Comparison of ENCODE assay signal across 35 mouse cellular contexts in genomic region chr6:115634015-115634414, GRCm38 (mm10). TPM values are rescaled to one million over a fixed set of nuclear protein-coding genes. Genes with fewer than 3 reads are reported as not detected.
DNase-seq lines count a peak whose midpoint lies in the region; ATAC-seq and TF ChIP-seq lines count a peak whose summit lies in the region.
"Had no signal": no experiment of that assay in that cellular context is flagged by ENCODE, and none has a peak within 500 bp of the region (broad histone marks: within the 10 kb centered on the region; RNA-seq: fewer than 3 reads in every experiment).

No protein-coding gene starts in this region.

- peaks cover 82% of the 10 kb centered on the region for H3K36me3 ChIP-seq in heart, postnatal 0 days (replicated peaks; ENCODE audit: control insufficient read depth, insufficient read depth, low read length)
- peaks cover 70% of the 10 kb centered on the region for H3K36me3 ChIP-seq in intestine, postnatal 0 days (ENCODE audit: control insufficient read depth, insufficient read depth)

- TF ChIP-seq CTCF in heart, postnatal 0 days (IDR thresholded peaks at IDR 0.05; ENCODE audit: low read depth): no peak
- TF ChIP-seq CTCF in intestine, postnatal 0 days (IDR thresholded peaks at IDR 0.05; ENCODE audit: low read depth): no peak

- no peak overlapping the region for H3K27ac ChIP-seq in heart, postnatal 0 days (ENCODE audit: low read depth)
- H3K27ac ChIP-seq in intestine, postnatal 0 days (ENCODE audit: low read depth, low read length): peak overlapping the region; percentile 35; the same call in 1 of the 2 replicates
- H3K27ac ChIP-seq: embryonic facial prominence, embryonic 10.5 days; embryonic facial prominence, embryonic 15.5 days; forebrain, embryonic 12.5 days; heart, adult 2 months; heart, embryonic 13.5 days; hindbrain, embryonic 10.5 days; hindbrain, embryonic 15.5 days; kidney, postnatal 0 days; limb, embryonic 12.5 days; liver, embryonic 15.5 days; lung, embryonic 15.5 days; midbrain, embryonic 10.5 days; midbrain, embryonic 15.5 days had no signal

- peak; percentile 48 to 74 for DNase-seq in adrenal gland, adult (ENCODE audit: inconsistent age in 2 of 2, low spot score in 1 of 2)
- no peak for DNase-seq in adrenal gland, adult 18-20 months (ENCODE audit: low spot score in 2 of 2)
- peak; percentile 4 for DNase-seq in heart, postnatal 0 days (ENCODE audit: low spot score)
- DNase-seq in heart, adult 9 months (ENCODE audit: low spot score in 2 of 2): no peak
- DNase-seq in spleen, postnatal 10 days (ENCODE audit: low spot score in 2 of 2): no peak
- no peak for DNase-seq in thymus, postnatal 10 days (ENCODE audit: low spot score in 2 of 2)
- DNase-seq: cerebellum, adult 8-10 months; cerebellum, postnatal 25 days; forebrain, postnatal 0 days; gastrocnemius, postnatal 36 days; heart, adult 2 months; heart, postnatal 14 days; kidney, adult 8-10 months; layer of hippocampus, adult 9-11 months; right cerebral cortex, postnatal 25 days; thymus, postnatal 14 days had no signal

- TF ChIP-seq EP300 in heart, postnatal 0 days (IDR thresholded peaks at IDR 0.05; ENCODE audit: low read depth): no peak

- no peak overlapping the region for H3K9ac ChIP-seq in heart, postnatal 0 days (replicated peaks; ENCODE audit: low read depth, low read length)
- H3K9ac ChIP-seq in intestine, postnatal 0 days (ENCODE audit: low read depth, low read length): no peak overlapping the region
- H3K9ac ChIP-seq: embryonic facial prominence, embryonic 15.5 days; forebrain, embryonic 12.5 days; forebrain, postnatal 0 days; heart, embryonic 13.5 days; hindbrain, embryonic 15.5 days; limb, embryonic 12.5 days; liver, embryonic 15.5 days; lung, embryonic 15.5 days; midbrain, embryonic 15.5 days had no signal

- no peak overlapping the region for H3K4me2 ChIP-seq in heart, postnatal 0 days (ENCODE audit: low read depth, low read length)
- no peak overlapping the region for H3K4me2 ChIP-seq in intestine, postnatal 0 days (replicated peaks; ENCODE audit: low read depth)
- H3K4me2 ChIP-seq: embryonic facial prominence, embryonic 15.5 days; forebrain, embryonic 12.5 days; heart, embryonic 13.5 days; hindbrain, embryonic 15.5 days; limb, embryonic 12.5 days; liver, embryonic 15.5 days; lung, embryonic 15.5 days; midbrain, embryonic 15.5 days had no signal

- 88% methylated on average over 2 of the region's 2 CpGs for WGBS in heart, postnatal 0 days
- 41% methylated on average over 2 of the region's 2 CpGs for WGBS in intestine, postnatal 0 days

- H3K4me3 ChIP-seq in heart, postnatal 0 days (ENCODE audit: low read depth, low read length): no peak overlapping the region
- no peak overlapping the region for H3K4me3 ChIP-seq in intestine, postnatal 0 days (ENCODE audit: low read depth, low read length)
- H3K4me3 ChIP-seq: embryonic facial prominence, embryonic 10.5 days; embryonic facial prominence, embryonic 15.5 days; forebrain, embryonic 12.5 days; heart, adult 2 months; heart, embryonic 13.5 days; hindbrain, embryonic 10.5 days; hindbrain, embryonic 15.5 days; limb, embryonic 12.5 days; liver, embryonic 15.5 days; lung, embryonic 15.5 days; midbrain, embryonic 10.5 days; midbrain, embryonic 15.5 days had no signal

- no peaks in the 10 kb centered on the region for H3K9me3 ChIP-seq in heart, postnatal 0 days (replicated peaks; ENCODE audit: control insufficient read depth, low read length)
- H3K9me3 ChIP-seq in intestine, postnatal 0 days (ENCODE audit: control insufficient read depth): no peaks in the 10 kb centered on the region
- H3K9me3 ChIP-seq: embryonic facial prominence, embryonic 10.5 days; embryonic facial prominence, embryonic 15.5 days; forebrain, embryonic 12.5 days; heart, embryonic 13.5 days; hindbrain, embryonic 10.5 days; hindbrain, embryonic 15.5 days; limb, embryonic 12.5 days; liver, embryonic 15.5 days; lung, embryonic 15.5 days; midbrain, embryonic 10.5 days; midbrain, embryonic 15.5 days had no signal

- no peak for ATAC-seq in heart, postnatal 0 days (ENCODE audit: insufficient read depth, low read depth)
- peak; percentile 69; the same call in 1 of the 2 replicates for ATAC-seq in intestine, postnatal 0 days
- ATAC-seq: forebrain, postnatal 0 days; inflammation-experienced regulatory T-cells, adult 6 months; midbrain, embryonic 15.5 days had no signal

- H3K27me3 ChIP-seq in heart, postnatal 0 days (ENCODE audit: control insufficient read depth, insufficient read depth, low read length): no peaks in the 10 kb centered on the region
- no peaks in the 10 kb centered on the region for H3K27me3 ChIP-seq in intestine, postnatal 0 days (replicated peaks; ENCODE audit: control insufficient read depth, insufficient read depth, low read length)
- H3K27me3 ChIP-seq: embryonic facial prominence, embryonic 15.5 days; forebrain, embryonic 12.5 days; heart, embryonic 13.5 days; hindbrain, embryonic 15.5 days; limb, embryonic 12.5 days; liver, embryonic 15.5 days; lung, embryonic 15.5 days; midbrain, embryonic 15.5 days had no signal

- H3K4me1 ChIP-seq in heart, postnatal 0 days (ENCODE audit: control insufficient read depth, insufficient read depth): no peaks in the 10 kb centered on the region
- H3K4me1 ChIP-seq in intestine, postnatal 0 days (replicated peaks; ENCODE audit: control insufficient read depth, insufficient read depth, low read length): no peaks in the 10 kb centered on the region
- H3K4me1 ChIP-seq: embryonic facial prominence, embryonic 10.5 days; embryonic facial prominence, embryonic 15.5 days; forebrain, embryonic 12.5 days; heart, embryonic 13.5 days; hindbrain, embryonic 10.5 days; hindbrain, embryonic 15.5 days; lung, embryonic 15.5 days; midbrain, embryonic 10.5 days; midbrain, embryonic 15.5 days had no signal

RNA-seq across cellular contexts. Expression of gene Mkrn2, which starts 32.3 kb away (rescaled TPM):
- total RNA-seq in adrenal gland, adult 18-20 months (2021): 10 to 100 TPM; 34.8 to 37.9 TPM
- 17.9 and 71.3 TPM in 2 replicates for total RNA-seq in heart, postnatal 0 days (2014; rRNA removed; ENCODE audit: low replicate concordance)
- 29.6 and 31.3 TPM in 2 replicates for polyA plus RNA-seq in heart, postnatal 0 days (2015; fragmentation: Nextera tagmentation; extraction: Ambion mirVana)
- 13.4 and 14.5 TPM in 2 replicates for polyA plus RNA-seq in intestine, postnatal 0 days (2015; fragmentation: Nextera tagmentation; extraction: Ambion mirVana)

RNA-seq across cellular contexts. Expression of gene Mkrn2os, which starts 41.6 kb away (rescaled TPM):
- total RNA-seq in adrenal gland, adult 18-20 months (2021): not detected
- total RNA-seq in heart, postnatal 0 days (2014; rRNA removed; ENCODE audit: low replicate concordance): not detected in 2 replicates
- polyA plus RNA-seq in heart, postnatal 0 days (2015; fragmentation: Nextera tagmentation; extraction: Ambion mirVana): 0.37 and 0.44 TPM in 2 replicates
- polyA plus RNA-seq in intestine, postnatal 0 days (2015; fragmentation: Nextera tagmentation; extraction: Ambion mirVana): 107 and 108 TPM in 2 replicates
- total RNA-seq: left cerebral cortex, adult 18-20 months; left cerebral cortex, postnatal 25 days; megakaryocyte progenitor cell, adult 5-6 weeks; MEL; neutrophil, adult 5-6 weeks had no signal

RNA-seq across cellular contexts. Expression of gene Raf1, which starts 42.4 kb away (rescaled TPM):
- total RNA-seq in adrenal gland, adult 18-20 months (2021): 100 to 1,000 TPM in 1 of 2 experiments, 10 to 100 TPM in 1; 89.9 to 101 TPM
- 182 and 204 TPM in 2 replicates for total RNA-seq in heart, postnatal 0 days (2014; rRNA removed; ENCODE audit: low replicate concordance)
- 72.3 and 80.6 TPM in 2 replicates for polyA plus RNA-seq in heart, postnatal 0 days (2015; fragmentation: Nextera tagmentation; extraction: Ambion mirVana)
- polyA plus RNA-seq in intestine, postnatal 0 days (2015; fragmentation: Nextera tagmentation; extraction: Ambion mirVana): 64.9 and 66.4 TPM in 2 replicates

Comparison
In these comparisons a context has a peak if more than half of its experiments do, and no peak if none do; other contexts are left out.
1. DNase-seq: peak in adrenal gland, adult (2 of 2) and heart, postnatal 0 days (single experiment); none in adrenal gland, adult 18-20 months (0 of 2), heart, adult 9 months (0 of 2), spleen, postnatal 10 days (0 of 2) and thymus, postnatal 10 days (0 of 2).